Mouse (Mus musculus) thymus, adult 2 months (tissue): ENCODE measurements around the gene Syt7.

Experiments
- CTCF ChIP-seq: fragments of 200-500 bp; IDR thresholded peaks from 2 replicates; pipeline ENCODE4 v1.5.1; 2012; ENCODE audit warnings: mild to moderate bottlenecking, control low read depth, low read length, moderate library complexity, borderline replicate concordance; ENCODE audit not compliant: control insufficient read depth, poor library complexity, insufficient read depth; ENCODE audit errors: extremely low read depth
- POLR2A ChIP-seq: fragments of 200-500 bp; IDR thresholded peaks from 2 replicates; pipeline ENCODE4 v1.6.1; 2012; ENCODE audit warnings: mild to moderate bottlenecking, low read length, control low read depth, moderate library complexity; ENCODE audit not compliant: control insufficient read depth, poor library complexity, insufficient read depth; ENCODE audit errors: extremely low read depth

DNA sequence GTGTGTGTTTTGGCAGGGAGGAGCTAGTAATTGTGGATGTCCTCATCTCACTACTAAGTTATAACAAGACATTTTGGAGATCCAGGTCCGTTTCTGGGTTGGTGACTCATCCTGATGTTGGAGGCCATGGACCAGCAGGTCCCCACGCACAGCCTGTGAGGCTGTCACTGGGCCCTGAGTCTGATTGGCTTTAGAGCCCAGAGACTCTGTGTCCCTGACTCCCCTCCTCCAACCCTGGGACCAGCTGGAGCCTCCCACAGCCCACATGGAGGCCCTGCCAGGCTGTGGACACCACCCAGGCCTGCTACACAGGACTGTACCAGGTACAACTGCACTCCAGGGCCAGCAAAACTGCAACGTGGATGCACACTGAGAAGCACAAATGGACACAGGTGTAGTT is 84.1 kb downstream of the Syt7 start:
- no peak for TF ChIP-seq CTCF
- TF ChIP-seq POLR2A, result no peak
